Mouse (Mus musculus) spleen, postnatal 14 days (tissue): ENCODE results near the gene Olfr974.
"Not testable (repeated sequence)": the region's sequence is repeated elsewhere in the genome, so short reads cannot be mapped to it uniquely, and the experiment has no call there.

ENCODE experiments used
- DNase-seq, 2 experiments: peaks; one replicate each; pipeline ENCODE4 v3.0.0; 2021 to 2022; ENCODE audit warnings: low spot score in 2 of 2

Olfr974 gene

GRCm38 (mm10) chr9:39937201-39937600 lies at the start of gene Olfr974:
Gene Olfr974 (plus strand): TSS chr9:39937501.
- DNase-seq, result no peak

GRCm38 (mm10) chr9:39905106-39905505 lies 32.2 kb upstream of the Olfr974 start:
- DNase-seq, result no peak

- no peak for DNase-seq
These were observed 30.3 kb upstream of the Olfr974 start, which contains the start of gene Olfr229 for GRCm38 (mm10) chr9:39907036-39907435. Gene Olfr229 (plus strand): TSS chr9:39907336.

GRCm38 (mm10) chr9:39909939-39910338 lies 27.4 kb upstream of the Olfr974 start:
- DNase-seq, result no peak

GRCm38 (mm10) chr9:39927975-39928836 lies 9.1 kb upstream of the Olfr974 start:
- DNase-seq, result not testable (repeated sequence)

- not testable (repeated sequence) for DNase-seq
These were observed 8.5 kb upstream of the Olfr974 start for GRCm38 (mm10) chr9:39928837-39929236.

GRCm38 (mm10) chr9:39951946-39952345 lies 14.6 kb downstream of the Olfr974 start, which contains the start of gene Olfr975:
Gene Olfr975 (minus strand): TSS chr9:39952046.
- no peak for DNase-seq

GRCm38 (mm10) chr9:39961033-39961432 lies 23.7 kb downstream of the Olfr974 start, which contains the start of gene Olfr976:
Gene Olfr976 (minus strand): TSS chr9:39961133.
- DNase-seq, result not testable (repeated sequence)

- DNase-seq, result not testable (repeated sequence)
These were observed 39.4 kb downstream of the Olfr974 start for GRCm38 (mm10) chr9:39976581-39977145.

GRCm38 (mm10) chr9:39991813-39992212 lies 54.5 kb downstream of the Olfr974 start, which contains the start of gene Olfr978:
Gene Olfr978 (plus strand): TSS chr9:39992113.
- no peak for DNase-seq
